In the genomic region with DNA sequence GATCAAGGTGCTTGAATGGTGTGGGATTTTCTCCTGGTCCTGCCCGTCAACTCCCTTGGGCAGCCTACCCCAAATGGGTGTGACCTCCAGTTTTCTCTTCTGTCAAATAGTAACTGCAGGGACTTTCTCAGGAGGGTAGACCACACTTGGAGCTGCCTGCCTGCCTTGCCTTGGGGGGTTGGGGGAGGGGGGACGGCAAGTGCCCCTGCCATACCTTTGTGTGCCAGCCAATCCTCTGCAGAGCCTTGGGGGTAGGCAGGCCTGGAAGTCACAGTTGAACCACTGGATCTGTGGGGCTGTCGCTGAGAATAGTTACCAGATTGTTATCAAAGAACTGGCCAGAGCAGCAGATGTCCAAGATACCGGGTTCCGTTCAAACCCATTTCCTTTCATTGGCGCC, we compare ENCODE assay signal across 23 mouse cellular contexts. TPM values are rescaled to one million over a fixed set of nuclear protein-coding genes. Genes with fewer than 3 reads are reported as not detected.
DNase-seq lines count a peak whose midpoint lies in the region; ATAC-seq and TF ChIP-seq lines count a peak whose summit lies in the region.
"Had no signal": no experiment of that assay in that cellular context is flagged by ENCODE, and none has a peak within 500 bp of the region (broad histone marks: within the 10 kb centered on the region; RNA-seq: fewer than 3 reads in every experiment).

No protein-coding gene starts in this region.

- no peak overlapping the region for H3K4me2 ChIP-seq in forebrain, embryonic 16.5 days (ENCODE audit: low read length)
- H3K4me2 ChIP-seq in forebrain, embryonic 15.5 days (replicated peaks) = no peak overlapping the region
- no peak overlapping the region for H3K4me2 ChIP-seq in kidney, embryonic 14.5 days (replicated peaks; ENCODE audit: low read depth, low read length)
- H3K4me2 ChIP-seq in lung, embryonic 15.5 days = 0 out of 2 replicates have a peak overlapping the region, but pooled peaks have one; percentile 7
- H3K4me2 ChIP-seq: neural tube, embryonic 12.5 days had no signal

- TF ChIP-seq CTCF in lung, adult 2 months (IDR thresholded peaks at IDR 0.05; ENCODE audit: insufficient read depth, low read length) = no peak

- ATAC-seq in forebrain, embryonic 16.5 days = 0 out of 2 replicates have a peak, but pooled peaks have one; percentile 11
- no peak for ATAC-seq in forebrain, embryonic 15.5 days (replicated peaks)
- peak; percentile 63; the same call in 1 of the 2 replicates for ATAC-seq in kidney, embryonic 14.5 days (ENCODE audit: low FRiP score, low TSS enrichment)
- ATAC-seq in lung, embryonic 15.5 days (ENCODE audit: borderline replicate concordance, extremely low read depth, low FRiP score, low TSS enrichment) = no peak
- ATAC-seq in erythroid progenitor cell, adult 5-6 weeks (replicated peaks; ENCODE audit: low FRiP score, poor library complexity, severe bottlenecking) = no peak
- ATAC-seq: hindbrain, postnatal 0 days; Patski had no signal

- no peak for TF ChIP-seq POLR2A in lung, adult 2 months (IDR thresholded peaks at IDR 0.05; ENCODE audit: borderline replicate concordance, extremely low read depth, low read depth, low read length)

- peaks cover 5% of the 10 kb centered on the region for H3K4me1 ChIP-seq in forebrain, embryonic 16.5 days (replicated peaks; ENCODE audit: control insufficient read depth, insufficient read depth, low read length)
- peaks cover 4% of the 10 kb centered on the region; the same call in 1 of the 2 replicates for H3K4me1 ChIP-seq in forebrain, embryonic 15.5 days
- H3K4me1 ChIP-seq in kidney, embryonic 14.5 days (ENCODE audit: control insufficient read depth, insufficient read depth, low read length) = peaks cover 5% of the 10 kb centered on the region; the same call in 1 of the 2 replicates
- H3K4me1 ChIP-seq in lung, embryonic 15.5 days = peaks cover 33% of the 10 kb centered on the region
- H3K4me1 ChIP-seq in lung, adult 2 months (ENCODE audit: control insufficient read depth, insufficient read depth, low read length) = peaks cover 12% of the 10 kb centered on the region; the same call in 1 of the 2 replicates

- H3K4me3 ChIP-seq in forebrain, embryonic 16.5 days (replicated peaks; ENCODE audit: low read length) = no peak overlapping the region
- no peak overlapping the region for H3K4me3 ChIP-seq in forebrain, embryonic 15.5 days
- H3K4me3 ChIP-seq in kidney, embryonic 14.5 days (ENCODE audit: low read length) = no peak overlapping the region
- H3K4me3 ChIP-seq in lung, embryonic 15.5 days = no peak overlapping the region
- no peak overlapping the region for H3K4me3 ChIP-seq in lung, adult 2 months (replicated peaks; ENCODE audit: extremely low read depth, low read depth, low read length)
- H3K4me3 ChIP-seq: gastrocnemius, adult 2 months; hindbrain, embryonic 10.5 days; megakaryocyte, embryonic 14.5 days; neural tube, embryonic 12.5 days had no signal

- no peaks in the 10 kb centered on the region for H3K9me3 ChIP-seq in forebrain, embryonic 16.5 days (ENCODE audit: control insufficient read depth, low read length)
- H3K9me3 ChIP-seq in forebrain, embryonic 15.5 days = no peaks in the 10 kb centered on the region
- no peaks in the 10 kb centered on the region for H3K9me3 ChIP-seq in kidney, embryonic 14.5 days (ENCODE audit: control insufficient read depth, low read length)
- no peaks in the 10 kb centered on the region for H3K9me3 ChIP-seq in lung, embryonic 15.5 days
- H3K9me3 ChIP-seq: hindbrain, embryonic 10.5 days; megakaryocyte, embryonic 14.5 days; neural tube, embryonic 12.5 days had no signal

- H3K27ac ChIP-seq in forebrain, embryonic 16.5 days (ENCODE audit: low read length) = no peak overlapping the region
- H3K27ac ChIP-seq in forebrain, embryonic 15.5 days (replicated peaks) = no peak overlapping the region
- no peak overlapping the region for H3K27ac ChIP-seq in kidney, embryonic 14.5 days (ENCODE audit: low read depth, low read length)
- H3K27ac ChIP-seq in lung, embryonic 15.5 days = peak overlapping the region; percentile 48; the same call in 1 of the 2 replicates
- H3K27ac ChIP-seq: gastrocnemius, adult 2 months; hindbrain, embryonic 10.5 days; hindbrain, postnatal 0 days; liver, embryonic 14.5 days; neural tube, embryonic 12.5 days; stomach, postnatal 0 days had no signal

- H3K27me3 ChIP-seq in forebrain, embryonic 16.5 days (replicated peaks; ENCODE audit: control insufficient read depth, insufficient read depth, low read length) = no peaks in the 10 kb centered on the region
- H3K27me3 ChIP-seq in forebrain, embryonic 15.5 days = no peaks in the 10 kb centered on the region
- H3K27me3 ChIP-seq in kidney, embryonic 14.5 days (ENCODE audit: control insufficient read depth, insufficient read depth, low read length) = no peaks in the 10 kb centered on the region
- H3K27me3 ChIP-seq in lung, embryonic 15.5 days = no peaks in the 10 kb centered on the region
- H3K27me3 ChIP-seq: megakaryocyte, embryonic 14.5 days; neural tube, embryonic 12.5 days; Patski had no signal

- no peak overlapping the region for H3K9ac ChIP-seq in forebrain, embryonic 16.5 days (replicated peaks; ENCODE audit: low read depth, low read length)
- no peak overlapping the region for H3K9ac ChIP-seq in forebrain, embryonic 15.5 days (replicated peaks)
- no peak overlapping the region for H3K9ac ChIP-seq in kidney, embryonic 14.5 days (ENCODE audit: low read depth, low read length)
- no peak overlapping the region for H3K9ac ChIP-seq in lung, embryonic 15.5 days
- H3K9ac ChIP-seq: liver, embryonic 14.5 days; neural tube, embryonic 12.5 days had no signal

- WGBS in forebrain, embryonic 16.5 days = 75% methylated on average over 6 of the region's 6 CpGs
- 78% methylated on average over 6 of the region's 6 CpGs for WGBS in forebrain, embryonic 15.5 days
- WGBS in kidney, embryonic 14.5 days = 70% methylated on average over 6 of the region's 6 CpGs
- 64% methylated on average over 6 of the region's 6 CpGs for WGBS in lung, embryonic 15.5 days
- 62% methylated on average over 6 of the region's 6 CpGs for WGBS in lung, adult 2 months

- no peak for DNase-seq in kidney, adult 18-20 months
- DNase-seq in lung, adult 2 months = no peak
- no peak for DNase-seq in thymus, postnatal 4 days
- DNase-seq: adrenal gland, adult 2 months; cerebellum, adult 11-12 months; cerebellum, postnatal 10 days; gastrocnemius, adult 2 months; layer of hippocampus, postnatal 36 days; midbrain, embryonic 14.5 days; right cerebral cortex, postnatal 14 days; thymus, adult 2 months had no signal

- H3K36me3 ChIP-seq in forebrain, embryonic 16.5 days (ENCODE audit: control insufficient read depth, insufficient read depth) = no peaks in the 10 kb centered on the region
- H3K36me3 ChIP-seq in forebrain, embryonic 15.5 days = no peaks in the 10 kb centered on the region
- H3K36me3 ChIP-seq in kidney, embryonic 14.5 days (ENCODE audit: control insufficient read depth, insufficient read depth, low read length) = no peaks in the 10 kb centered on the region
- H3K36me3 ChIP-seq in lung, embryonic 15.5 days = no peaks in the 10 kb centered on the region
- H3K36me3 ChIP-seq: hindbrain, embryonic 10.5 days; neural tube, embryonic 12.5 days had no signal

RNA-seq across cellular contexts. Expression of gene Gnptab, which starts 7.3 kb away (rescaled TPM):
- polyA plus RNA-seq in forebrain, embryonic 16.5 days (2015; fragmentation: Nextera tagmentation; extraction: Ambion mirVana) = 17.8 and 18.4 TPM in 2 replicates
- polyA plus RNA-seq in forebrain, embryonic 15.5 days (2015; fragmentation: Nextera tagmentation; extraction: Ambion mirVana) = 15.0 and 15.8 TPM in 2 replicates
- polyA plus RNA-seq in kidney, embryonic 14.5 days (2014; fragmentation: Nextera tagmentation; extraction: Ambion mirVana) = 6.7 and 17.6 TPM in 2 replicates
- polyA plus RNA-seq in lung, embryonic 15.5 days (2015; fragmentation: Nextera tagmentation; extraction: Ambion mirVana) = 16.2 and 17.8 TPM in 2 replicates
- 12.4 and 16.6 TPM in 2 replicates for polyA plus RNA-seq in lung, adult 2 months (2012; rRNA removed)
- 10.1 TPM in 2 replicates for total RNA-seq in erythroid progenitor cell, adult 5-6 weeks (2015; ENCODE audit: low replicate concordance)
- 5.9 and 11.0 TPM in 2 replicates for total RNA-seq in erythroid progenitor cell, adult 5-6 weeks (2017; ENCODE audit: low replicate concordance)

RNA-seq across cellular contexts. Expression of gene Dram1, which starts 7.4 kb away (rescaled TPM):
- polyA plus RNA-seq in forebrain, embryonic 16.5 days (2015; fragmentation: Nextera tagmentation; extraction: Ambion mirVana) = 0.70 and 0.72 TPM in 2 replicates
- polyA plus RNA-seq in forebrain, embryonic 15.5 days (2015; fragmentation: Nextera tagmentation; extraction: Ambion mirVana) = 0.47 and 0.70 TPM in 2 replicates
- polyA plus RNA-seq in kidney, embryonic 14.5 days (2014; fragmentation: Nextera tagmentation; extraction: Ambion mirVana) = 0.99 and 1.0 TPM in 2 replicates
- 71.7 and 81.0 TPM in 2 replicates for polyA plus RNA-seq in lung, embryonic 15.5 days (2015; fragmentation: Nextera tagmentation; extraction: Ambion mirVana)
- 326 and 360 TPM in 2 replicates for polyA plus RNA-seq in lung, adult 2 months (2012; rRNA removed)
- 8.3 and 10.9 TPM in 2 replicates for total RNA-seq in erythroid progenitor cell, adult 5-6 weeks (2015; ENCODE audit: low replicate concordance)
- 4.1 and 5.9 TPM in 2 replicates for total RNA-seq in erythroid progenitor cell, adult 5-6 weeks (2017; ENCODE audit: low replicate concordance)

Comparison
In these comparisons a context has a peak if more than half of its experiments do, and no peak if none do; other contexts are left out.
1. ATAC-seq: peak in forebrain, embryonic 16.5 days (single experiment) and kidney, embryonic 14.5 days (single experiment); none in forebrain, embryonic 15.5 days (single experiment), lung, embryonic 15.5 days (single experiment) and erythroid progenitor cell, adult 5-6 weeks (single experiment).
2. RNA of gene Dram1, which starts 7.4 kb away (polyA plus RNA-seq): 326 to 360 TPM in lung, adult 2 months and 71.7 to 81.0 TPM in lung, embryonic 15.5 days; 0.99 to 1.0 TPM in kidney, embryonic 14.5 days, 0.70 to 0.72 TPM in forebrain, embryonic 16.5 days and 0.47 to 0.70 TPM in forebrain, embryonic 15.5 days; every median in the first group is over 10 times any median in the second.